Mouse (Mus musculus): Measurements from ENCODE around the gene Ston2. TPM values are rescaled to one million over a fixed set of nuclear protein-coding genes. Genes with fewer than 3 reads are reported as not detected.
A peak's percentile ranks its signal among the peaks of the same experiment; 100 is the strongest.

Ston2 gene
- polyA plus RNA-seq, 1 experiment from 2014 or later, result 9.8 TPM

DNA sequence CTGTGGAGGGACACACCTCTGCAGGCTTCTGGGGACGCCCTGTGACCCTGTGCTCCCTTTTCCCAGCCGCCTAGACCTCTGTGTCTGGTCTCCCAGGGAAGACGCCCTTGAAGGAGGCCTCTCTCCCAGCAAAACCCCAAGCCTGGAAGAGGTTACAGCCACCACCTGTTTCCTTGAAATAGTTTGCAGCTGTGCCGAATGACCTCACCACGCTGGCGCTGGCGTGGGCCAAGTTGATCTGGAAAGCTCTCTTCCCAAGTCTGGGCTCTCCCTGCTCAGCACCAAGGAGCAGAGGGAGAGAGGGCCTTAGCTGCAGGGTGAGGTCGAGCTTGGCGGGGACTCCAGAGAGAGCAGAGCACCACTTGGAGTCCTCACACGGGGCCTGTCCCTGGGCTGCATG, 1.8 kb downstream of the Ston2 start:
- H3K9me3 ChIP-seq, result no peaks in the 10 kb centered on the region
- no peaks in the 10 kb centered on the region for H3K27me3 ChIP-seq (replicated peaks)
- WGBS, result 34% methylated on average over 10 of the region's 10 CpGs
- no peak overlapping the region for H3K4me3 ChIP-seq (replicated peaks)
- ATAC-seq (ENCODE audit: insufficient read depth, low FRiP score, low read depth), result 0 out of 2 replicates have a peak, but pooled peaks have one; percentile 50
- H3K4me1 ChIP-seq, result 0 out of 2 replicates have a peak, but pooled peaks cover 6% of the 10 kb centered on the region
- peak overlapping the region; percentile 26; the same call in 1 of the 2 replicates for H3K27ac ChIP-seq
- H3K9ac ChIP-seq, result no peak overlapping the region
- H3K4me2 ChIP-seq, result no peak overlapping the region
- H3K36me3 ChIP-seq, result no peaks in the 10 kb centered on the region

DNA sequence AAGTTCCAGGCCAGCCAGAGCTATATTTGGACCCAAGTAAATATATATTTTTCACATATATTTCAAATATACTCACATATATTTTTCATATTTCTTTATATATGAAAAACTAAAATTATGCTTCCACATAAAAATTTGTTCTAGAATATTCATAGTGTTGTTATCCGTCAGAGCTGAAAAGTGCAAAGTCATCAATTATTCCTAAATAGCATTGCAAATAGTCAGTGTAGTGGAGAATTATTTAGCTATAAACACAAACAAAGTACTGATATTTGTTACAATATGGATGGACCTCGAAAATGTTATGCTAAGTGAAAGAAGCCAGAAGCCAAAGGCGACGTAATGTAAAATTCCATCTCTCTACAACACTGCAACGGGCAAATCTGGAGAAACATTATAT, 6.8 kb downstream of the Ston2 start:
- Histone ChIP-seq H3K4me2 (no peak overlapping the region), H3K9ac (no peak overlapping the region), H3K4me1 (0 out of 2 replicates have a peak, but pooled peaks cover 12% of the 10 kb centered on the region), H3K27ac (no peak overlapping the region), H3K36me3 (no peaks in the 10 kb centered on the region), H3K9me3 (no peaks in the 10 kb centered on the region), H3K27me3 (replicated peaks) (no peaks in the 10 kb centered on the region), H3K4me3 (replicated peaks) (no peak overlapping the region)
- 83% methylated on average over 5 of the region's 5 CpGs for WGBS
- ATAC-seq (ENCODE audit: insufficient read depth, low FRiP score, low read depth), result no peak

DNA sequence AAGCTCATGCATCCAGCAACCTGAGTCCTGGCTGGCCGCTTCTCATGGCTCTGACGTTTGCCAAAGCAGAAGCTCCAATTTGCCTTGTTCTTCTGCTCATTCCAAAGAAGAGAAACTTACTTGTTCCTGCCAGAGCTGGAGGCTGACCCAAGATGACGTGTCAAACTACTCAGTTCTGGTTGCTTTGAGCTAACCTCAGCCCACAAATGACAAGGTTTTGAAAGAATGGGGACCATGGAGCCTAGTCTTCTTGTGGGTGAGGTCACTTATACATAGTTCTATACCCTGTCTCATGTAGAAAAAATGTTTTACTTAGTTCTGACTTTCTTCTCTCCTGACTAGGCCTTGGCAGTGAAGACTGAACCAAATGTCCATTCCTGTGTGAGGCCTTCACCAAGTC, 7.7 kb downstream of the Ston2 start:
- H3K36me3 ChIP-seq, result no peaks in the 10 kb centered on the region
- 86% methylated on average over 3 of the region's 3 CpGs for WGBS
- no peak overlapping the region for H3K27ac ChIP-seq
- ATAC-seq (ENCODE audit: insufficient read depth, low FRiP score, low read depth), result no peak
- no peaks in the 10 kb centered on the region for H3K27me3 ChIP-seq (replicated peaks)
- H3K4me3 ChIP-seq (replicated peaks), result no peak overlapping the region
- no peak overlapping the region for H3K4me2 ChIP-seq
- H3K9me3 ChIP-seq, result no peaks in the 10 kb centered on the region
- H3K9ac ChIP-seq, result no peak overlapping the region
- H3K4me1 ChIP-seq, result 0 out of 2 replicates have a peak, but pooled peaks cover 10% of the 10 kb centered on the region

DNA sequence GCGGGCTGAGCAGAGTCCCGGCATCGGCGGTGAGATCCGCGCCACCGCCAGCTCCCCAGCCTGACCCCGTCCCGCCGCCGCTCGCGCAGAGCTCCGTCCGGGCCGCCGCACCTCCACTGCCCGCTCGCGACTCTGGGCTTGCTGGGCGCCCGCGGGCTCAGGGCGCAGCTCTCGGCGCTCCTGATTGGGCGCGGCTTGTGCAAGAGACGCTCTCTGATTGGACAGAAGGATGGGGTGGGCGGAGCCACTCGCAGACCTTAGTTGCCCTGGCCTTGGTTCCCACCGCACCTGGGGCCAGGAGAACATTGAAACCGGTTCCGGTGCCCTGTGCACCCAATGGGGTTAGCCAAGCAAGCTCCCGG, 9.2 kb downstream of the Ston2 start:
- peak overlapping the region; percentile 31 for H3K9ac ChIP-seq
- peak overlapping the region; percentile 63 for H3K4me3 ChIP-seq (replicated peaks)
- no peaks in the 10 kb centered on the region for H3K36me3 ChIP-seq
- peak overlapping the region; percentile 52; the same call in 1 of the 2 replicates for H3K27ac ChIP-seq
- H3K9me3 ChIP-seq, result no peaks in the 10 kb centered on the region
- ATAC-seq (ENCODE audit: insufficient read depth, low FRiP score, low read depth), result peak; percentile 90
- H3K4me1 ChIP-seq, result peaks cover 18% of the 10 kb centered on the region
- H3K4me2 ChIP-seq, result peak overlapping the region; percentile 87
- WGBS, result under 1% methylated on average over 35 of the region's 35 CpGs
- no peaks in the 10 kb centered on the region for H3K27me3 ChIP-seq (replicated peaks)

DNA sequence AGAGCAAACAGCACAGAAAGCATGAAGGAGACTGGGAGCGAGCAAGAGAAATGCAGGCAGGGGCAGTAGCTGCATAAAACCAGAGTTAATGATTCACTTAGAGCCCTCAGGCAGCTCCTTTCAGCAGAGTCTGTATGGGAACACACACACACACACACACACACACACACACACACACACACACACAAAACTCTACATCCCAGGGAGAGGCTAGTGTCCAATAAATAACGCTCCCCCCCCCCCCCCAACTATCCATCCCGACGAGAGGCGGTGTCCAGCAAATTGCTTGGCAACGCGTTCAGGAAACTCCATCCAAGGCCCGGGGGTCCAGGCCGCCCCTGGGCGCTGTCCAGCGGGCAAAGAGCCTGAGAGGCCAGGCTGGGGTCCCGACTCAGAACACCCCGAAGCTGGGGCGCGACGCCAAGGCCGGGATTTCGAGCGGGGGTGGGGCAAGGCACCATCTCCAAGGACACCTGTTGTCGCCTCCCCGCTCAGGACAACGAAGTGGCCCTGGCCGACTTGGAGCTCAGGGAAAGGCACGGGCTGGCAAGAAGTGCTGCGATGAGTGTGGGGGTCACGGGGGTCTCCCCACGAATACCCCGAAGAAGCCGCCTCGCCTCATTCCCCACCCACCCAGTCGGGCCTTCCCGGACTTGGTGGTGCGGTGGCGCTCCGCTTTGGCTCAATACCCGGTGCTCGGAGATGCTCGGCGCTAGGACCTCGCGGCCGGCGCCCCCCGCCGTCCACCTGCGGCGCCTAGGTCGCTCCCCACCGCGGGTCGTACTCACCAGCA, 9.8 kb downstream of the Ston2 start:
- H3K27me3 ChIP-seq (replicated peaks), result no peaks in the 10 kb centered on the region
- peak; percentile 79 for ATAC-seq (ENCODE audit: insufficient read depth, low FRiP score, low read depth)
- H3K9me3 ChIP-seq, result no peaks in the 10 kb centered on the region
- WGBS, result under 1% methylated on average over 50 of the region's 51 CpGs
- peak overlapping the region; percentile 31 for H3K9ac ChIP-seq
- H3K36me3 ChIP-seq, result no peaks in the 10 kb centered on the region
- peak overlapping the region; percentile 87 for H3K4me2 ChIP-seq
- H3K4me1 ChIP-seq, result peaks cover 18% of the 10 kb centered on the region
- peak overlapping the region; percentile 52; the same call in 1 of the 2 replicates for H3K27ac ChIP-seq
- peak overlapping the region; percentile 63 for H3K4me3 ChIP-seq (replicated peaks)

DNA sequence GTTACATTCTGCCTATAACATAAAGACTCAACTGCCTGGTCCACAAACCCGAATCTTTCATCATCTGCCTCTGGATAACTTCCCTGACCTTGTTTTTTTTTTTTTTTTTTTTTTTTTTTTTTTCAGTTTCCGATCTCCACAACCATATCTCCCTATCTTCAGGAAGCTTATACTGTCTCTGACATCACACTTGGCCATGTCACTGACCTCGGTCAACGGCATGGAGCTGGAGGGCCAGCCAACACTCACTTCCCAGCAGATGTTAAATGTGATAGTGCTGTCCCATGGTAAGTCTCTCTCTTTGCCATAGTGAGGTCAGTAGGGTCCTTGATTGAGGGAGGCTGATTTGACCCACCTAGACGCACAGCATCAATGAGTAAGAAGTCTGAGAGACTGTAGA, 11.8 kb downstream of the Ston2 start:
- Histone ChIP-seq H3K27ac (no peak overlapping the region), H3K9me3 (no peaks in the 10 kb centered on the region), H3K4me2 (no peak overlapping the region), H3K4me3 (replicated peaks) (no peak overlapping the region), H3K4me1 (peaks cover 18% of the 10 kb centered on the region), H3K36me3 (no peaks in the 10 kb centered on the region), H3K9ac (no peak overlapping the region), H3K27me3 (replicated peaks) (no peaks in the 10 kb centered on the region)
- ATAC-seq (ENCODE audit: insufficient read depth, low FRiP score, low read depth), result no peak
- WGBS, result 75% methylated on average over 5 of the region's 5 CpGs

DNA sequence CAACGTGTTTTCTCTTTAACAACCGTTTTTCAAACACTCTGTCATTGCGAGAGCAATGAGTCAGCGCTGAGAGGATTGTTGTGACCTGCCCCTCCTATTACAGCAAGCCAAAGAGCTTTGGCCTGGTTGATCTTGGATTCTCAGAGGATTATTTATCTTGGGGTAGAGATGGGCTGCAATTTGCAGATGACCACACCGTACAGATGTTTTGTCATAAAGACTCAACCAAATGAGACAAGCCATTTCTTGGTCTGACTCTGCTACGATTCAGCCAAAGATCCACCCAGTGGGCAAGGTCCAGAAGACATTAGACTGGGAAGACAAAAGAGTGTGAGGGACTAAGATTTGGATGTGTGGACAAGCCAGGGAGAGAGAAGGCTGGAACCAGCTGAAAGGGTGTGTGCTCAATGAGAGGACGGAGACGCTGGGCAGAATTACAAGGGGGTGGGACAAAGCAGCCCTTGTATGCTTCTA, 13.3 kb downstream of the Ston2 start:
- WGBS, result 42% methylated on average over 8 of the region's 8 CpGs
- H3K27ac ChIP-seq, result no peak overlapping the region; the same call in 1 of the 2 replicates
- no peak overlapping the region for H3K4me3 ChIP-seq (replicated peaks)
- ATAC-seq (ENCODE audit: insufficient read depth, low FRiP score, low read depth), result no peak
- H3K4me1 ChIP-seq, result peaks cover 18% of the 10 kb centered on the region
- no peak overlapping the region for H3K9ac ChIP-seq
- H3K4me2 ChIP-seq, result no peak overlapping the region
- H3K36me3 ChIP-seq, result no peaks in the 10 kb centered on the region
- H3K9me3 ChIP-seq, result no peaks in the 10 kb centered on the region
- H3K27me3 ChIP-seq (replicated peaks), result no peaks in the 10 kb centered on the region

DNA sequence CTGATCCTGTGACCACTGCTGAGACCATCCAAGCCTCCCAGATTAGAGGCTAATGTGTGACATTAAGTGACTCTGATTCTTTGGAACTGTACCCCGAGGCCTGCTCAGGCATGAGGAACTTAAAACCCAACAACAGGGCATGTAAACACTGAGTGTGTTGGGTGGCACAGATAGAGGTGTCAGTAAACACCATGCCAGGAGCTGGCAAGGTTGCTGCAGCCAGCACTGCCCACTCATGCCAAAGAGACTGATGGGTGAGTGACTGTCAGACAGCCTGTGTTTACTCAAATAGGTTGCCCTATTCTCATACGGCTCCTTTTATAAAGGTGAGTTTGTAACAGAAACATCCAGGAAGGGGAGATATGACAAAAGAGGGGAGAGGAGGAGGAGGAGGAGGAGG, 19.3 kb downstream of the Ston2 start:
- Histone ChIP-seq H3K4me3 (replicated peaks) (no peak overlapping the region), H3K36me3 (no peaks in the 10 kb centered on the region), H3K4me1 (peaks cover 13% of the 10 kb centered on the region; the same call in 1 of the 2 replicates), H3K9me3 (no peaks in the 10 kb centered on the region), H3K4me2 (no peak overlapping the region), H3K9ac (no peak overlapping the region), H3K27ac (no peak overlapping the region), H3K27me3 (replicated peaks) (no peaks in the 10 kb centered on the region)
- no peak for ATAC-seq (ENCODE audit: insufficient read depth, low FRiP score, low read depth)
- WGBS, result 58% methylated on average over 2 of the region's 2 CpGs

DNA sequence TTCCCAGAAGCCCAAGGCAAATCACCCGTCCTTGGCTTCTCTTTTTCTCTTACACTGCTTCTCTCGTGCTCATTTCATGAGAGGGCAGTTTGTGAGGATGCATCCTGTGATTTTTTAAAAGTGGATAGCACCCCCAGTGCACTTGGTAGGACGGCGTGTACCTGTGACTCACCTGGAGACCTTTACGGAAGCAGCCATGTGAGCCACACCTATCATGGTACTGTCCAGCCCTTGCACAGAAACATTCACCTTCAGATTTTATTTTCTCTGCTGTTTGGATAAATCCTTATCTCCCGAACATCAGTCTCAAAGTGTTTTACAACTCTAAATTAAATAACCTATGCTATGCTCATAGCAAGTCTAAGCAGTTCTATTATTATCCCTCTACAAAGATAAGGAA, 20.0 kb downstream of the Ston2 start:
- Histone ChIP-seq H3K36me3 (no peaks in the 10 kb centered on the region), H3K9me3 (no peaks in the 10 kb centered on the region), H3K4me3 (replicated peaks) (no peak overlapping the region), H3K27ac (no peak overlapping the region), H3K4me2 (no peak overlapping the region), H3K9ac (no peak overlapping the region), H3K27me3 (replicated peaks) (no peaks in the 10 kb centered on the region), H3K4me1 (peaks cover 13% of the 10 kb centered on the region; the same call in 1 of the 2 replicates)
- 68% methylated on average over 6 of the region's 6 CpGs for WGBS
- no peak for ATAC-seq (ENCODE audit: insufficient read depth, low FRiP score, low read depth)

DNA sequence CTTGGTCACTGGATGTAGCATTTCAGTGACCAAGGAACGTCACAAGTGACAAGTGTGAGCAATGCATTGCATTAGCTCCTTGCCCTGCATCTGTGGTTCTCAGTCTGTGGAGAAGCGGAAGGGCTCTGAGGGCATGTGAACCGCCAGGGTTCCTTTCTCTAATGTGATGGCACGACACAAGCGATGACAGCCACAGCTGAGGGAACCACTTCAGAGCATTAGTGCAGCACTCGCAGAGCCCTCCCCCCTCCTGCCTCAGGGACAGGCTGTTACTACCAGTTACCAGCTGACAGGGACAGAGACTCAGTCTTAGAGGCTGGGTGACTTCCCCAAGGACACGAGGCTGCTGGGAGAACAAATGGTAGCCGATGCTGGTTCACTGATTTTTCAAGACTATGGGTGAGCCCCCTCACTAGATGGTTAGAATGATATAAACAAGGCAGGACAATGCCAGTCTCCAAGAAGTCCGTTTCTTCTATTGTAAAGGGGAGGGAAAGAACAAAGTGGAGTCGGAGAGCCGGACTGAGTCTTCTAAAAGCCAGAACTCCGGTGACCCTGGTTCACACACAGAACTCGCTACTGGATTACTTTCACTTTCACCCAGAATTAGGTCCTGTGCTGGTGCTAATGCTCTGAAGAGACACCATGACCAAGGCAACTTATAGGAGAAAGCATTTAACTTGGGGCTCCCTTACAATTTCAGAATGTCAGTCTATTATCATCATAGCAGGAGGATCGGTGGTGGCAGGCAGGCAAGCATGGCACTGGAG, 21.7 kb downstream of the Ston2 start:
- Histone ChIP-seq H3K4me2 (peak overlapping the region; percentile 16), H3K4me3 (replicated peaks) (no peak overlapping the region), H3K4me1 (peaks cover 13% of the 10 kb centered on the region; the same call in 1 of the 2 replicates), H3K27me3 (replicated peaks) (no peaks in the 10 kb centered on the region), H3K9ac (no peak overlapping the region), H3K36me3 (no peaks in the 10 kb centered on the region), H3K9me3 (no peaks in the 10 kb centered on the region), H3K27ac (no peak overlapping the region)
- ATAC-seq (ENCODE audit: insufficient read depth, low FRiP score, low read depth), result peak; percentile 36; the same call in 1 of the 2 replicates
- WGBS, result 53% methylated on average over 14 of the region's 14 CpGs

DNA sequence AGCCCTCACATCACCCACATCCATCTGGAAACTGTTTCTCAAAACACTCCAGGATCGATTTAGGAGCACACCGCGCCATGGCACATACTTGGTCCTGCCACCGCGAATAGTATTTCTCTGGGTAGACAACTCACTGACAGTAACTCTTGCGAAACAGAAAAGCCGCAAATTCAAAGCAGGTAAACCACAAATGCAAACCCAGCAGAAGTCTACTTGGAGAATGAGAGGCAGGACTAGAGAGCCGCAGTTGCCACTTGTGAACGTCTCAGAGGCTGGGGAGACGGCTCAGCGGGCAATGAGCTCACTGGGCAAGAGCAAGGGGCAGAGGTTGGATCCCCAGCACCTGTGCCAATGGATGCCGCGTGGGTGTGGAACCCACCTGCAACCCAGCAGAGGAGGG, 22.7 kb downstream of the Ston2 start:
- no peak overlapping the region for H3K4me2 ChIP-seq
- H3K4me3 ChIP-seq (replicated peaks), result no peak overlapping the region
- no peak overlapping the region for H3K27ac ChIP-seq
- H3K4me1 ChIP-seq, result peaks cover 13% of the 10 kb centered on the region; the same call in 1 of the 2 replicates
- 53% methylated on average over 13 of the region's 13 CpGs for WGBS
- ATAC-seq (ENCODE audit: insufficient read depth, low FRiP score, low read depth), result no peak
- no peaks in the 10 kb centered on the region for H3K9me3 ChIP-seq
- H3K9ac ChIP-seq, result no peak overlapping the region
- H3K27me3 ChIP-seq (replicated peaks), result no peaks in the 10 kb centered on the region
- H3K36me3 ChIP-seq, result no peaks in the 10 kb centered on the region

DNA sequence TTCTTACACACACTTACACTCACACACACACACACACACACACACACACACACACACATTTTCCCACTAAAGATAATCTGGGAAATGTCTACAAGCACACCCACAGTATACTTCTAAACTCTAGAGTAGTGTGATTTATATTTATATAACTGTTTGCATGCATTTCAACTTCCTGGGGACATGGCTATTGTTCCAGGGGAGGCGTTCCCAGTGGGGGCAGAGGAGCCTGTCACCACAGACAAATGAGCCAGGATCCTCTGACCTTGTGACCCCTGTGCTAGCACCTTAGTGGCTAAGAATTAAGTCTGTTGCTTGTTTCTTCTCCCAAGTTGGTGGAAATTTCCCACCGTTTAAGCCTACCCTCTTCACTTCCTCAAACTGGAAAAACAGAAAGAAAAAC, 23.1 kb downstream of the Ston2 start:
- no peak for ATAC-seq (ENCODE audit: insufficient read depth, low FRiP score, low read depth)
- no peak overlapping the region for H3K27ac ChIP-seq
- WGBS, result 11% methylated on average over 2 of the region's 2 CpGs

More for the DNA sequence above, 23.1 kb downstream of the Ston2 start:
- H3K4me3 ChIP-seq (replicated peaks), result no peak overlapping the region
- H3K9ac ChIP-seq, result no peak overlapping the region
- no peak overlapping the region for H3K4me2 ChIP-seq
- H3K9me3 ChIP-seq, result no peaks in the 10 kb centered on the region
- H3K27me3 ChIP-seq (replicated peaks), result no peaks in the 10 kb centered on the region
- no peaks in the 10 kb centered on the region for H3K36me3 ChIP-seq
- H3K4me1 ChIP-seq, result peaks cover 13% of the 10 kb centered on the region; the same call in 1 of the 2 replicates
